Mouse (Mus musculus): ENCODE data around the gene Ccnd3. TPM values are rescaled to one million over a fixed set of nuclear protein-coding genes. Genes with fewer than 3 reads are reported as not detected.

Ccnd3 gene
- polyA plus RNA-seq, 2 experiments: 195 to 379 TPM

GRCm38 (mm10) chr17:47509031-47509705, 4.3 kb downstream of the Ccnd3 start:
- Histone ChIP-seq H3K4me3 (ENCODE audit: insufficient read depth in 1 of 2, low read depth in 2 of 2, low read length in 2 of 2) (no peak overlapping the region), H3K9ac (replicated peaks) (no peak overlapping the region), H3K4me2 (ENCODE audit: low read depth) (peak overlapping the region; percentile 15; the same call in 1 of the 2 replicates), H3K36me3 (replicated peaks; ENCODE audit: control insufficient read depth, insufficient read depth, low read depth) (no peaks in the 10 kb centered on the region), H3K27ac (peak overlapping the region; percentile 48), H3K9me3 (ENCODE audit: control insufficient read depth, low read length) (no peaks in the 10 kb centered on the region), H3K27me3 (ENCODE audit: control insufficient read depth, insufficient read depth, low read length) (no peaks in the 10 kb centered on the region), H3K4me1 (replicated peaks; ENCODE audit: control insufficient read depth in 2 of 2, insufficient read depth in 2 of 2, low read length in 1 of 2) (peaks cover 47 to 63% of the 10 kb centered on the region in 2 experiments)
- ATAC-seq (ENCODE audit: insufficient read depth): no peak
- no peak for TF ChIP-seq CTCF (IDR thresholded peaks at IDR 0.05; ENCODE audit: low read depth)
- DNase-seq (ENCODE audit: low read depth in 3 of 3, low spot score in 3 of 3): no peak
- WGBS (ENCODE audit: insufficient replicate concordance): 43% methylated on average over 9 of the region's 9 CpGs

DNA sequence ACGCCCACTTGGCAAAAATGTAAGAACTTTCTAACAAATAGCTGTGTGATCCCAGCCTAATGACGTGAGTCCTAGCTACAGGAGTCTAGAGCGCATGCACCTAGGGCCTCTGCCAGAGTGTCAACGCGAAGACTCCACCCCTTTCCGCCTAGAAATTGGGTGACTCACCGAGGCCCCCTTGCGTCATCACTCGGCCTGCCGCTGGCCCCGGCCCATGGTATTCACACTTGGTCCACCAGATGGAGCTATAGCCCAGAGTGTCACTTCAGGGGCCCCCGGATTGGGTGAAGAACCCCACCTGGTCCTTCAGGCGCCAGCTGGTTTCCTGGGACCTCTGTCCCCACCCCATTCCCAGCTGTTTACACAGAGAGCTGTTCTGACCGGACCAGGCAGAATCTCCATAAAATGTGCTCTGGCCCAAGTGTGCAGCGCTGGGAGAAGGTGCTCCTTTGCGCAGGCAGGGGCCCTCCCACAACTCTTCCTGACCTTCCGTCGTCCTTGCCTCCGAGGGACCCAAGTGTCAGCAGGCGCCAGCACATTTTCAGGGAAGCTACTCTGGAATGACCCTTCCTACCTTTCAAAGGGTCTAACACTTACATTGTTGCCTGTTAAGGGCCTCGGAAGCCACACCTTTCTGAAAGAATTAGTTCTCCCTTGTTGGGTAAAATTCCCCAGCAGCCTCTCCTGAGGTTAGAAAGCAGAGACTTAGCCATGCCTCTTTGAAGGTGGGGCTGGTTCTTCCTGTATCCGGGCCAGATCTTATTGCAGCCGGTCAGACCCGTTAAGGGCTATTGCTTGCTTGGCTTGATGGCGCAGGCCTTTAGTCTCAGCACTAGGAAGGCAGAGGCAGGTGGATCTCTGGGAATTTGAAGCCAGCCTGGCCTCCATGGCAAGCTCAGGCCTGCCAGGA, 6.5 kb downstream of the Ccnd3 start:
- Histone ChIP-seq H3K4me3 (ENCODE audit: insufficient read depth in 1 of 2, low read depth in 2 of 2, low read length in 2 of 2) (peak overlapping the region; percentile 10 to 36), H3K4me1 (replicated peaks; ENCODE audit: control insufficient read depth in 2 of 2, insufficient read depth in 2 of 2, low read length in 1 of 2) (peaks cover 44 to 59% of the 10 kb centered on the region in 2 experiments), H3K36me3 (replicated peaks; ENCODE audit: control insufficient read depth, insufficient read depth, low read depth) (no peaks in the 10 kb centered on the region), H3K9ac (replicated peaks) (peak overlapping the region; percentile 74), H3K4me2 (ENCODE audit: low read depth) (peak overlapping the region; percentile 71), H3K27ac (peak overlapping the region; percentile 84), H3K9me3 (ENCODE audit: control insufficient read depth, low read length) (no peaks in the 10 kb centered on the region), H3K27me3 (ENCODE audit: control insufficient read depth, insufficient read depth, low read length) (no peaks in the 10 kb centered on the region)
- WGBS (ENCODE audit: insufficient replicate concordance): 13% methylated on average over 25 of the region's 25 CpGs
- TF ChIP-seq CTCF (IDR thresholded peaks at IDR 0.05; ENCODE audit: low read depth) (peak; percentile 99), EP300 (IDR thresholded peaks at IDR 0.05; ENCODE audit: low read depth) (peak; percentile 74)
- DNase-seq (ENCODE audit: low read depth in 3 of 3, low spot score in 3 of 3): peak; percentile 94 to 97 (median 96)
- ATAC-seq (ENCODE audit: insufficient read depth): peak; percentile 87

GRCm38 (mm10) chr17:47512956-47513775, 8.3 kb downstream of the Ccnd3 start:
- Histone ChIP-seq H3K27ac (no peak overlapping the region), H3K9me3 (ENCODE audit: control insufficient read depth, low read length) (no peaks in the 10 kb centered on the region), H3K4me2 (ENCODE audit: low read depth) (no peak overlapping the region), H3K9ac (replicated peaks) (0 out of 2 replicates have a peak overlapping the region, but pooled peaks have one; percentile 9), H3K4me3 (ENCODE audit: insufficient read depth in 1 of 2, low read depth in 2 of 2, low read length in 2 of 2) (no peak overlapping the region), H3K27me3 (ENCODE audit: control insufficient read depth, insufficient read depth, low read length) (no peaks in the 10 kb centered on the region), H3K4me1 (replicated peaks; ENCODE audit: control insufficient read depth in 2 of 2, insufficient read depth in 2 of 2, low read length in 1 of 2) (peaks cover 36 to 47% of the 10 kb centered on the region in 2 experiments), H3K36me3 (replicated peaks; ENCODE audit: control insufficient read depth, insufficient read depth, low read depth) (no peaks in the 10 kb centered on the region)
- 57% methylated on average over 10 of the region's 10 CpGs for WGBS (ENCODE audit: insufficient replicate concordance)
- TF ChIP-seq EP300 (IDR thresholded peaks at IDR 0.05; ENCODE audit: low read depth) (no peak), CTCF (IDR thresholded peaks at IDR 0.05; ENCODE audit: low read depth) (no peak)
- no peak for DNase-seq (ENCODE audit: low read depth in 3 of 3, low spot score in 3 of 3)
- no peak for ATAC-seq (ENCODE audit: insufficient read depth)

- no peak for ATAC-seq (ENCODE audit: insufficient read depth)
- Histone ChIP-seq H3K4me3 (ENCODE audit: insufficient read depth in 1 of 2, low read depth in 2 of 2, low read length in 2 of 2) (no peak overlapping the region), H3K27me3 (ENCODE audit: control insufficient read depth, insufficient read depth, low read length) (no peaks in the 10 kb centered on the region), H3K9ac (replicated peaks) (no peak overlapping the region), H3K9me3 (ENCODE audit: control insufficient read depth, low read length) (no peaks in the 10 kb centered on the region), H3K36me3 (replicated peaks; ENCODE audit: control insufficient read depth, insufficient read depth, low read depth) (no peaks in the 10 kb centered on the region), H3K4me1 (replicated peaks; ENCODE audit: control insufficient read depth in 2 of 2, insufficient read depth in 2 of 2, low read length in 1 of 2) (peaks cover 34 to 52% of the 10 kb centered on the region in 2 experiments), H3K27ac (no peak overlapping the region), H3K4me2 (ENCODE audit: low read depth) (no peak overlapping the region)
- DNase-seq (ENCODE audit: low read depth in 3 of 3, low spot score in 3 of 3): no peak
- WGBS (ENCODE audit: insufficient replicate concordance): 41% methylated on average over 7 of the region's 7 CpGs
- TF ChIP-seq CTCF (IDR thresholded peaks at IDR 0.05; ENCODE audit: low read depth) (no peak), EP300 (IDR thresholded peaks at IDR 0.05; ENCODE audit: low read depth) (no peak)
Measured at GRCm38 (mm10) chr17:47515180-47515844, 10.5 kb downstream of the Ccnd3 start.
